Mouse (Mus musculus) myocyte (in vitro differentiated cells): ENCODE data around the gene Exosc9. TPM values are rescaled to one million over a fixed set of nuclear protein-coding genes. Genes with fewer than 3 reads are reported as not detected.
"Not testable (repeated sequence)": the region's sequence is repeated elsewhere in the genome, so short reads cannot be mapped to it uniquely, and the experiment has no call there.

Source experiments
- H3K27me3 ChIP-seq: one replicate; pipeline ENCODE4 v1.6.1; 2011; ENCODE audit not compliant: control insufficient read depth, insufficient read depth, insufficient read length
- H3K36me3 ChIP-seq: one replicate; pipeline ENCODE4 v1.6.1; 2011; ENCODE audit not compliant: control insufficient read depth, insufficient read depth
- H3K4me2 ChIP-seq: one replicate; pipeline ENCODE4 v1.6.1; 2011; ENCODE audit warnings: low read depth, control low read depth
- H3K4me3 ChIP-seq: one replicate; pipeline ENCODE4 v1.5.1; 2011; ENCODE audit warnings: mild to moderate bottlenecking, control low read depth, moderate library complexity
- H3K79me2 ChIP-seq: one replicate; pipeline ENCODE4 v1.6.1; 2011; ENCODE audit not compliant: control insufficient read depth, insufficient read depth
- H3ac ChIP-seq: one replicate; pipeline ENCODE4 v1.6.1; 2011; ENCODE audit not compliant: control insufficient read depth, insufficient read length
- CEBPB ChIP-seq: IDR thresholded peaks from 2 replicates; pipeline ENCODE4 v1.6.1; 2011; ENCODE audit warnings: mild to moderate bottlenecking, moderate library complexity; ENCODE audit not compliant: poor library complexity, insufficient read depth, severe bottlenecking
- E2F4 ChIP-seq: IDR thresholded peaks from one replicate; pipeline ENCODE4 v1.6.1; 2011; ENCODE audit warnings: mild to moderate bottlenecking, control low read depth, moderate library complexity; ENCODE audit not compliant: insufficient read depth
- MAX ChIP-seq: IDR thresholded peaks from one replicate; pipeline ENCODE4 v1.6.1; 2011; ENCODE audit warnings: low read depth, mild to moderate bottlenecking, control low read depth
- MYOD1 ChIP-seq, 3 experiments: IDR thresholded peaks; one replicate each; pipeline ENCODE4 v1.6.1; 2011; ENCODE audit warnings: control low read depth in 2 of 3, low read depth in 2 of 3, mild to moderate bottlenecking in 2 of 3, moderate library complexity in 1 of 3; ENCODE audit not compliant: insufficient read length in 2 of 3, control insufficient read depth in 1 of 3
- MYOG ChIP-seq, 3 experiments: IDR thresholded peaks; one replicate each; pipeline ENCODE4 v1.6.1; 2011; ENCODE audit warnings: control low read depth in 2 of 3, low read depth in 2 of 3, mild to moderate bottlenecking in 2 of 3; ENCODE audit not compliant: insufficient read length in 2 of 3, control insufficient read depth in 1 of 3, insufficient read depth in 1 of 3
- POLR2A ChIP-seq: IDR thresholded peaks from one replicate; pipeline ENCODE4 v1.6.1; 2011; ENCODE audit warnings: low read depth, mild to moderate bottlenecking, control low read depth, moderate library complexity; ENCODE audit not compliant: insufficient read length
- POLR2AphosphoS2 ChIP-seq: IDR thresholded peaks from one replicate; pipeline ENCODE4 v1.6.1; 2011; ENCODE audit warnings: low read depth, control low read depth; ENCODE audit not compliant: insufficient read length
- REST ChIP-seq: IDR thresholded peaks from one replicate; pipeline ENCODE4 v1.6.1; 2011; ENCODE audit warnings: mild to moderate bottlenecking, control low read depth, moderate library complexity; ENCODE audit not compliant: insufficient read depth, insufficient read length
- SRF ChIP-seq: IDR thresholded peaks from one replicate; pipeline ENCODE4 v1.6.1; 2011; ENCODE audit warnings: low read depth; ENCODE audit not compliant: control insufficient read depth, insufficient read length
- TCF12 ChIP-seq: IDR thresholded peaks from one replicate; pipeline ENCODE4 v1.6.1; 2011; ENCODE audit warnings: mild to moderate bottlenecking, control low read depth; ENCODE audit not compliant: poor library complexity, insufficient read depth, severe bottlenecking
- TCF3 ChIP-seq: IDR thresholded peaks from one replicate; pipeline ENCODE4 v1.6.1; 2011; ENCODE audit warnings: low read depth, control low read depth; ENCODE audit not compliant: insufficient read length
- USF1 ChIP-seq: IDR thresholded peaks from one replicate; pipeline ENCODE4 v1.6.1; 2011; ENCODE audit warnings: low read depth, mild to moderate bottlenecking, control low read depth, moderate library complexity
- polyA plus RNA-seq: library from polyadenylated mRNA; unstranded; fragments of >200 nt; fragmentation: generic; extraction: Trizol; gene quantifications from one replicate; pipeline ENCODE4 v1.2.1, GENCODE M21; 2012; ENCODE audit warnings: missing spikeins

Gene Exosc9
- polyA plus RNA-seq, 1 experiment = 12.1 TPM

DNA sequence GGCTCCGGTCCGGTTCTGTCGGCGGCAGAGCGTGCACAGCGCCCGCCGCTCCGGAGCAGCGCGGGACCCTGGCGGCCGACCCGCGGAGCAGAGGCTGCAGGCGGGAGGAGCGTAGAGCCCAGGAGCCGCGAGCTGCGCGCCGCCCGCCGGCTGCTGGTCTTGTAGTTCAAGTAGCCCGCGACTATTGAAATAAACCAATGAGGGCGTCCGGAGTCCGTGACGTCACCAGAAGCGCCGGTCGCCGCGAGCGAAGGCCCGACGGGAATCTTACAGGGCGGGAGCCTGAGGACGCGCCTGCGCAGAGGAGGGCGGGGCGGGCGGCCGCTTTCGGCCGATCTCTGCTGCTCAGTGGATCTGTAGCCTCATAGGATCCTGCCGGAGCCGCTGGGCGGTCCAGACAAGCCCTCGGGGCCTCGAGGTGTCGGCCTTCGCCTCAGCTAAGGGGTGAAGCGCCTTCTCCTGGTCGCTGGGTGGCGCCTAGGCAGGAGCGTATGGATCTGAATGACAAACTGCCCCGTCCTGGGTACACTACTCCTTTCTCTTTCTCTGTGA is 19.5 kb downstream of the Exosc9 start, which contains the start of gene Ccna2:
TSS of gene Ccna2 (minus strand) at position 324 of the 552 bp plus-strand sequence.
- peaks cover 41% of the 10 kb centered on the region for H3K79me2 ChIP-seq
- TF ChIP-seq POLR2AphosphoS2 (peak; percentile 56), POLR2A (peak; percentile 72), SRF (no peak), CEBPB (no peak), E2F4 (peak; percentile 89), TCF12 (no peak), TCF3 (no peak), MYOG (IDR thresholded peaks at IDR 0.05; ENCODE audit: control insufficient read depth in 1 of 3, insufficient read depth in 1 of 3, insufficient read length in 2 of 3, low read depth in 2 of 3) (no peak)
- H3K36me3 ChIP-seq = peaks cover 25% of the 10 kb centered on the region
- peak within 1 kb of the TSS; percentile 73 for H3K4me2 ChIP-seq
- H3K4me3 ChIP-seq = peak within 1 kb of the TSS; percentile 52
- peak within 1 kb of the TSS; percentile 1 for H3ac ChIP-seq
- H3K27me3 ChIP-seq = no peaks in the 10 kb centered on the region

DNA sequence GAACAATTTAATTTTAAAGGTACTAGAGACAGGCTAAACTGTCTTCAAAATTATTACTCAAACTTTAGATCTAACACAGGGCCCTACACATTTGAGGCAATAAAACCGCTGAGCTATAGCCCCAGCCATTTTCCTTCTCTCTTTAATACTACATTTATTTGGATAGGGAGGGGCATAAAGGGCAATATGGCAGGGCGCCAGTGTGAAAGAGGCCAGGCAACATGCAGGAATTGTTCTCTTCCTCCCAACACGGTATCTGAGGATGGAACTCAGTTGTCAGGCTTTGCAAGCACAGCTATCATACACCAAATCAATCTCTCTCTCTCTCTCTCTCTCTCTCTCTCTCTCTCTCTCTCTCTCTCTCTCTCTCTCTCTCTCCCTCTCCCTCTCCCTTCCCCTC is 46.4 kb downstream of the Exosc9 start:
- no peak overlapping the region for H3K4me2 ChIP-seq

DNA sequence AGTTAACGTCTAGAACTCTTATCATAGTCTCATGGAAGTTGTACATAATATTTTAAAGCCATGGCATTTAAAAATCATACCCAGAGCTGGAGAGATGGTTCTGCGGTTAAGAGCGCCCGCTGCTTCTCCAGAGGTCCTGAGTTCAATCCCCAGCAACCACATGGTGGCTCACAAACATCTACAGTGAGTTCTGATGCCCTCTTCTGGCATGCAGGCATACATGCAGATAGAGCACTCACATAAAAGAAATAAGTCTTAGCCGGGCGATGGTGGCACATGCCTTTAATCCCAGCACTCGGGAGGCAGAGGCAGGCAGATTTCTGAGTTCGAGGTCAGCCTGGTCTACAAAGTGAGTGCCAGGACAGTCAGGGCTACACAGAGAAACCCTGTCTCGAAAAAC is 47.4 kb downstream of the Exosc9 start:
- not testable (repeated sequence) for H3ac ChIP-seq, H3K27me3 ChIP-seq, H3K36me3 ChIP-seq, H3K79me2 ChIP-seq, H3K4me3 ChIP-seq, H3K4me2 ChIP-seq

More for the DNA sequence above, 46.4 kb downstream of the Exosc9 start:
- Histone ChIP-seq H3ac (no peak overlapping the region), H3K36me3 (no peaks in the 10 kb centered on the region), H3K27me3 (no peaks in the 10 kb centered on the region), H3K79me2 (no peaks in the 10 kb centered on the region), H3K4me3 (no peak overlapping the region)
- TF ChIP-seq CEBPB = no peak
- TF ChIP-seq MYOG (IDR thresholded peaks at IDR 0.05; ENCODE audit: control insufficient read depth in 1 of 3, insufficient read depth in 1 of 3, insufficient read length in 2 of 3, low read depth in 2 of 3) = no peak
- no peak for TF ChIP-seq TCF3
- no peak for TF ChIP-seq USF1
- no peak for TF ChIP-seq MAX
- TF ChIP-seq POLR2AphosphoS2 = no peak
- no peak for TF ChIP-seq E2F4
- no peak for TF ChIP-seq MYOD1 (IDR thresholded peaks at IDR 0.05; ENCODE audit: control insufficient read depth in 1 of 3, insufficient read length in 2 of 3, low read depth in 2 of 3)
- TF ChIP-seq REST = no peak
- no peak for TF ChIP-seq POLR2A
- no peak for TF ChIP-seq TCF12
- no peak for TF ChIP-seq SRF

DNA sequence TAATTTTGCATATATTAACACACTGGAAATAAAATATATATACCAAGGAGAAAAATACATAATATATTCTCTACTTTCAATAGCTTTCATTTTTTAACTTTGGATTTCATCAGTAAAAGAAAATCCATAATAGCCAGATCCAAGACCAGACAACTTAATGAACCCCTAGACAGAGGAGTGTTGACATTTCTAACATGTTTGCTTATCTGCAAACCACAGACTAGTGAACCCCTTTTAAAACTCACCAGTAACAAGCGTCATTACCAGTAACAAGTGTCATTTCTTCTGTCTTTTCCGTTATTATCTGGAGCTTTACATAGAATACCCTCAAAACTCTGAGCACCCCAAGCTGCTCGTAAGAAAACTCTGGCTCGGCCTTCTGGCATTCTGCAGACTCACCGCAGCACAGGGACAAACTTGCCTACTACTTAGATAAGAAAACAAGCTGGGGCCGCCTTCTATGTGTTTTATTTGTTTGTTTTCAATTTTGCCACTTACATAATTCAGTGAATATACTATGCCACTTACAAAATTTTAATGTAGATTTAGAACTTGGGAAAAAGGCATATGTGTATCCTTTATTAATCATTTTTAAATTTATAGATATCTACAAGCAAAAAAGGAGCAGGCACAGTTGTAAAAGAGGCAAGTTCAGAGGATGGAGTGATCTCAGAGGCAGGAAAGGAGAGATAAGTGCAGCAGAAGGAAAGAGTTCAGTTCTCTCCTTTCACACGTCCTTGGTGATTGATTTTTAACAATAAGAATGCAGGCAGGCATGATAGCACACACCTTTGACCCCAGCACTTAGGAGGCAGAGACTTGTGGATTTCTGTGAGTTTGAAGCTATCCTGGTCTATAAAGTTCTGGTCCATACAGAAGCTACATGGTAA is 53.7 kb downstream of the Exosc9 start:
- Histone ChIP-seq H3K36me3 (peaks cover 4% of the 10 kb centered on the region), H3K4me2 (no peak overlapping the region), H3K4me3 (no peak overlapping the region), H3K27me3 (no peaks in the 10 kb centered on the region), H3K79me2 (no peaks in the 10 kb centered on the region), H3ac (no peak overlapping the region)
- TF ChIP-seq TCF3 = no peak
- no peak for TF ChIP-seq MYOG (IDR thresholded peaks at IDR 0.05; ENCODE audit: control insufficient read depth in 1 of 3, insufficient read depth in 1 of 3, insufficient read length in 2 of 3, low read depth in 2 of 3)

DNA sequence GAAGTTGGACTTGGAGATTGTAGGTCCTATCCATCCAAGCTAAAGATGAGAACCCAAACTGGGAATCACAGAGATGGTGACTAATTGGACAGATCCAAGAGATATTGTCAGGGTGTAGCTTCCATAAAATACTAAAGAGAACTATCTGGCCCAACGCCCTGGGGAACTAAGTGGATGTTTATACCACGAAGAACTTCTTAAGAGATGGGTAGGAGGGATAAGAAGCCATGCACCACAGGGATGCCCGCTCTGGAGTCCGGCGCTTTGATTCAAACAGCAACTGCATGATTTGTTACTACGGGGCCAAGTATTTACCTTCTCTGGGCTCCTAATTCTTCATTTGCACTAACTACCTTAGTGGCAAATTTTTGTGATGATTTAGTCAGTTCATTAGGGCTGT is 60.3 kb downstream of the Exosc9 start:
- TF ChIP-seq TCF3 (no peak), MYOG (IDR thresholded peaks at IDR 0.05; ENCODE audit: control insufficient read depth in 1 of 3, insufficient read depth in 1 of 3, insufficient read length in 2 of 3, low read depth in 2 of 3) (no peak), REST (no peak), USF1 (no peak), POLR2AphosphoS2 (no peak), MAX (no peak), POLR2A (no peak), E2F4 (no peak), SRF (no peak), TCF12 (no peak)
- peak overlapping the region; percentile 35 for H3K4me3 ChIP-seq
- H3K27me3 ChIP-seq = no peaks in the 10 kb centered on the region
- no peak overlapping the region for H3ac ChIP-seq
- H3K4me2 ChIP-seq = peak overlapping the region; percentile 70
- H3K36me3 ChIP-seq = no peaks in the 10 kb centered on the region
- no peaks in the 10 kb centered on the region for H3K79me2 ChIP-seq
